Mouse (Mus musculus) thymus, postnatal 25 days (tissue): ENCODE results near the gene Rhoa.
"Not testable (repeated sequence)": the region's sequence is repeated elsewhere in the genome, so short reads cannot be mapped to it uniquely, and the experiment has no call there.

Source experiments
- DNase-seq: peaks from one replicate; pipeline ENCODE4 v3.0.0; 2022

Rhoa gene

GRCm38 (mm10) chr9:108289347-108289746 lies 16.6 kb upstream of the Rhoa start:
- DNase-seq, result no peak

GRCm38 (mm10) chr9:108290016-108290750 lies 15.7 kb upstream of the Rhoa start, which contains the start of gene Nicn1:
Gene Nicn1 (plus strand): TSS chr9:108290429.
- DNase-seq, result peak; percentile 87

GRCm38 (mm10) chr9:108290773-108291172 lies 15.2 kb upstream of the Rhoa start:
- DNase-seq, result no peak

- no peak for DNase-seq
These were observed 9.2 kb upstream of the Rhoa start, which contains the start of gene Amt for GRCm38 (mm10) chr9:108296453-108297355. Gene Amt (plus strand): TSS chr9:108296853.

GRCm38 (mm10) chr9:108301853-108302252 lies 4.1 kb upstream of the Rhoa start:
- no peak for DNase-seq

- DNase-seq, result no peak
These were observed 1.2 kb upstream of the Rhoa start for GRCm38 (mm10) chr9:108304716-108305115.

- no peak for DNase-seq
These were observed 759 bp upstream of the Rhoa start for GRCm38 (mm10) chr9:108305170-108305569.

GRCm38 (mm10) chr9:108306571-108306980 lies 647 bp downstream of the Rhoa start:
- DNase-seq, result peak; percentile 86

GRCm38 (mm10) chr9:108307021-108307807 lies 1.3 kb downstream of the Rhoa start:
- DNase-seq, result no peak

- no peak for DNase-seq
These were observed 2.2 kb downstream of the Rhoa start for GRCm38 (mm10) chr9:108308141-108308540.

GRCm38 (mm10) chr9:108317572-108317971 lies 11.6 kb downstream of the Rhoa start:
- DNase-seq, result no peak

GRCm38 (mm10) chr9:108318462-108318861 lies 12.5 kb downstream of the Rhoa start:
- DNase-seq, result no peak

GRCm38 (mm10) chr9:108322054-108322453 lies 16.1 kb downstream of the Rhoa start:
- not testable (repeated sequence) for DNase-seq

GRCm38 (mm10) chr9:108324784-108325183 lies 18.9 kb downstream of the Rhoa start:
- no peak for DNase-seq

GRCm38 (mm10) chr9:108325811-108326210 lies 19.9 kb downstream of the Rhoa start:
- no peak for DNase-seq

GRCm38 (mm10) chr9:108337848-108338550 lies 32.1 kb downstream of the Rhoa start:
- no peak for DNase-seq

- no peak for DNase-seq
These were observed 32.6 kb downstream of the Rhoa start for GRCm38 (mm10) chr9:108338551-108338885.

GRCm38 (mm10) chr9:108338886-108339781 lies 33.2 kb downstream of the Rhoa start, which contains the start of gene Gpx1:
Gene Gpx1 (plus strand): TSS chr9:108338903.
- DNase-seq, result peak; percentile 91

- peak; percentile 35 for DNase-seq
These were observed 33.9 kb downstream of the Rhoa start for GRCm38 (mm10) chr9:108339886-108340257.

- peak; percentile 33 for DNase-seq
These were observed 34.6 kb downstream of the Rhoa start for GRCm38 (mm10) chr9:108340258-108341138.
